14 mouse cellular contexts compared by ENCODE assay signal in the genomic region with DNA sequence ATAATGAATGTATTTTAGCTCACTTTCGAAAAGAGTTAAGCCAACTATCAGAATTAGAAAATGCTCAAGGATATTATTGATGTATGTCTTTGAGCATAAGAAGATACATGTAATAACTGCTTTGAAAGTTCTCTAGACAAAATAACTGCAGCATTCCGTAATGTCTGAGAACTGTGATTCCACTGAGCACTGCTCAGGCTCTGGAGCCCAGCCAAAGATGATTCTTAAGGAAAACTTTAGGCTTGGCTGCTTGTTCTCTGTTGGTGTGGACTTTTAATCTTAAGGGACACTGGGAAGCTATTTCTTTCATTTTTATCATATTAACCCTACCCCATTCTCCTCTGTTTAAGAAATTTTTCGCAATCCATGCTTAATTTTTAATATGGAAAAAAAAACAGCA. TPM values are rescaled to one million over a fixed set of nuclear protein-coding genes. Genes with fewer than 3 reads are reported as not detected.
DNase-seq lines count a peak whose midpoint lies in the region; ATAC-seq and TF ChIP-seq lines count a peak whose summit lies in the region.
"Had no signal": no experiment of that assay in that cellular context is flagged by ENCODE, and none has a peak within 500 bp of the region (broad histone marks: within the 10 kb centered on the region; RNA-seq: fewer than 3 reads in every experiment).

No protein-coding gene starts in this region.

- no peak for ATAC-seq in embryonic facial prominence, embryonic 14.5 days (ENCODE audit: low read depth)
- ATAC-seq in kidney, postnatal 0 days (replicated peaks; ENCODE audit: low FRiP score, low read depth) = no peak
- ATAC-seq in kidney, embryonic 14.5 days (ENCODE audit: low FRiP score, low TSS enrichment) = no peak
- 0 out of 2 replicates have a peak, but pooled peaks have one; percentile 40 for ATAC-seq in stomach, embryonic 16.5 days (ENCODE audit: insufficient read depth, low FRiP score)
- no peak for ATAC-seq in stomach, postnatal 0 days (ENCODE audit: low FRiP score, low TSS enrichment)

- H3K36me3 ChIP-seq in embryonic facial prominence, embryonic 14.5 days (ENCODE audit: control insufficient read depth, insufficient read depth, low read length) = no peaks in the 10 kb centered on the region
- H3K36me3 ChIP-seq in embryonic facial prominence, embryonic 10.5 days (replicated peaks) = no peaks in the 10 kb centered on the region
- H3K36me3 ChIP-seq in kidney, postnatal 0 days (ENCODE audit: insufficient read depth, low read length) = no peaks in the 10 kb centered on the region
- H3K36me3 ChIP-seq in kidney, embryonic 14.5 days (ENCODE audit: control insufficient read depth, insufficient read depth, low read length) = no peaks in the 10 kb centered on the region
- no peaks in the 10 kb centered on the region for H3K36me3 ChIP-seq in stomach, embryonic 16.5 days (ENCODE audit: control insufficient read depth, insufficient read depth, low read length)
- H3K36me3 ChIP-seq in stomach, postnatal 0 days (ENCODE audit: control insufficient read depth, insufficient read depth, low read length) = no peaks in the 10 kb centered on the region

- H3K4me2 ChIP-seq in embryonic facial prominence, embryonic 14.5 days (ENCODE audit: low read depth, low read length) = no peak overlapping the region
- H3K4me2 ChIP-seq in kidney, postnatal 0 days (ENCODE audit: low read length) = no peak overlapping the region
- H3K4me2 ChIP-seq in kidney, embryonic 14.5 days (replicated peaks; ENCODE audit: low read depth, low read length) = no peak overlapping the region
- H3K4me2 ChIP-seq in stomach, embryonic 16.5 days (ENCODE audit: low read depth, low read length) = no peak overlapping the region
- no peak overlapping the region for H3K4me2 ChIP-seq in stomach, postnatal 0 days (replicated peaks; ENCODE audit: low read depth)

- no peak for TF ChIP-seq EP300 in stomach, postnatal 0 days (optimal IDR thresholded peaks at IDR 0.05)

- H3K9me3 ChIP-seq in embryonic facial prominence, embryonic 14.5 days (ENCODE audit: control insufficient read depth, low read length) = no peaks in the 10 kb centered on the region
- H3K9me3 ChIP-seq in embryonic facial prominence, embryonic 10.5 days = no peaks in the 10 kb centered on the region
- no peaks in the 10 kb centered on the region for H3K9me3 ChIP-seq in kidney, postnatal 0 days (replicated peaks; ENCODE audit: low read length)
- H3K9me3 ChIP-seq in kidney, embryonic 14.5 days (ENCODE audit: control insufficient read depth, low read length) = no peaks in the 10 kb centered on the region
- H3K9me3 ChIP-seq in stomach, embryonic 16.5 days (replicated peaks; ENCODE audit: control insufficient read depth, low read length) = no peaks in the 10 kb centered on the region
- no peaks in the 10 kb centered on the region for H3K9me3 ChIP-seq in stomach, postnatal 0 days (ENCODE audit: control insufficient read depth, low read length)

- H3K27me3 ChIP-seq in embryonic facial prominence, embryonic 14.5 days (replicated peaks; ENCODE audit: control insufficient read depth, insufficient read depth, low read length) = no peaks in the 10 kb centered on the region
- H3K27me3 ChIP-seq in embryonic facial prominence, embryonic 10.5 days (replicated peaks; ENCODE audit: low read depth, poor library complexity, severe bottlenecking) = no peaks in the 10 kb centered on the region
- no peaks in the 10 kb centered on the region for H3K27me3 ChIP-seq in kidney, postnatal 0 days (ENCODE audit: insufficient read depth, low read length)
- no peaks in the 10 kb centered on the region for H3K27me3 ChIP-seq in kidney, embryonic 14.5 days (ENCODE audit: control insufficient read depth, insufficient read depth, low read length)
- no peaks in the 10 kb centered on the region for H3K27me3 ChIP-seq in stomach, embryonic 16.5 days (ENCODE audit: control insufficient read depth, insufficient read depth, low read length)
- H3K27me3 ChIP-seq in stomach, postnatal 0 days (ENCODE audit: control insufficient read depth, insufficient read depth, low read length) = no peaks in the 10 kb centered on the region

- H3K27ac ChIP-seq in embryonic facial prominence, embryonic 14.5 days (replicated peaks; ENCODE audit: low read depth, low read length) = no peak overlapping the region
- H3K27ac ChIP-seq in embryonic facial prominence, embryonic 10.5 days (replicated peaks) = no peak overlapping the region
- H3K27ac ChIP-seq in kidney, postnatal 0 days = no peak overlapping the region
- H3K27ac ChIP-seq in kidney, embryonic 14.5 days (ENCODE audit: low read depth, low read length) = no peak overlapping the region
- H3K27ac ChIP-seq in stomach, embryonic 16.5 days (ENCODE audit: low read length) = no peak overlapping the region
- H3K27ac ChIP-seq in stomach, postnatal 0 days (replicated peaks) = no peak overlapping the region
- H3K27ac ChIP-seq: layer of hippocampus, adult 2 months; liver, embryonic 14.5 days had no signal

- TF ChIP-seq CTCF in kidney, postnatal 0 days (IDR thresholded peaks at IDR 0.05; ENCODE audit: low read depth) = no peak
- TF ChIP-seq CTCF in stomach, postnatal 0 days (IDR thresholded peaks at IDR 0.05; ENCODE audit: low read depth) = no peak

- no peak overlapping the region for H3K9ac ChIP-seq in embryonic facial prominence, embryonic 14.5 days (ENCODE audit: low read depth, low read length)
- no peak overlapping the region for H3K9ac ChIP-seq in kidney, postnatal 0 days (ENCODE audit: low read depth, low read length)
- no peak overlapping the region for H3K9ac ChIP-seq in kidney, embryonic 14.5 days (ENCODE audit: low read depth, low read length)
- H3K9ac ChIP-seq in stomach, embryonic 16.5 days (ENCODE audit: low read length) = no peak overlapping the region
- H3K9ac ChIP-seq in stomach, postnatal 0 days (ENCODE audit: low read length) = no peak overlapping the region
- H3K9ac ChIP-seq: liver, embryonic 14.5 days had no signal

- 0 out of 2 replicates have a peak, but pooled peaks cover 2% of the 10 kb centered on the region for H3K4me1 ChIP-seq in embryonic facial prominence, embryonic 14.5 days (ENCODE audit: control insufficient read depth, insufficient read depth, low read length)
- H3K4me1 ChIP-seq in embryonic facial prominence, embryonic 10.5 days = no peaks in the 10 kb centered on the region
- H3K4me1 ChIP-seq in kidney, postnatal 0 days (replicated peaks; ENCODE audit: insufficient read depth, low read length) = no peaks in the 10 kb centered on the region
- no peaks in the 10 kb centered on the region for H3K4me1 ChIP-seq in kidney, embryonic 14.5 days (ENCODE audit: control insufficient read depth, insufficient read depth, low read length)
- H3K4me1 ChIP-seq in stomach, embryonic 16.5 days (ENCODE audit: control insufficient read depth, insufficient read depth, low read length) = no peaks in the 10 kb centered on the region
- H3K4me1 ChIP-seq in stomach, postnatal 0 days (replicated peaks; ENCODE audit: control insufficient read depth, insufficient read depth) = no peaks in the 10 kb centered on the region

- no peak overlapping the region for H3K4me3 ChIP-seq in embryonic facial prominence, embryonic 14.5 days (ENCODE audit: low read depth, low read length)
- H3K4me3 ChIP-seq in embryonic facial prominence, embryonic 10.5 days = no peak overlapping the region
- no peak overlapping the region for H3K4me3 ChIP-seq in kidney, postnatal 0 days (replicated peaks; ENCODE audit: low read depth, low read length)
- no peak overlapping the region for H3K4me3 ChIP-seq in kidney, embryonic 14.5 days (ENCODE audit: low read length)
- no peak overlapping the region for H3K4me3 ChIP-seq in stomach, embryonic 16.5 days (replicated peaks; ENCODE audit: low read length)
- no peak overlapping the region for H3K4me3 ChIP-seq in stomach, postnatal 0 days (ENCODE audit: low read depth, low read length)
- H3K4me3 ChIP-seq: layer of hippocampus, adult 2 months; myocyte had no signal

- peak; percentile 90 for DNase-seq in embryonic facial prominence, embryonic 14.5 days (ENCODE audit: low spot score)
- DNase-seq in embryonic facial prominence, embryonic 10.5 days (ENCODE audit: low spot score) = no peak
- DNase-seq in kidney, postnatal 0 days (ENCODE audit: low spot score) = peak; percentile 40
- DNase-seq in stomach, postnatal 0 days (ENCODE audit: low spot score) = no peak
- DNase-seq in skeletal muscle tissue, adult 2 months (ENCODE audit: low read depth, low spot score) = peak; percentile 52
- DNase-seq in spleen, adult 18-20 months = no peak
- DNase-seq: adrenal gland, postnatal 36 days; kidney, adult 11 months had no signal

- 54% methylated on average over 3 of the region's 3 CpGs for WGBS in embryonic facial prominence, embryonic 14.5 days
- 88% methylated on average over 3 of the region's 3 CpGs for WGBS in embryonic facial prominence, embryonic 10.5 days
- 71% methylated on average over 3 of the region's 3 CpGs for WGBS in kidney, postnatal 0 days
- WGBS in kidney, embryonic 14.5 days = 80% methylated on average over 3 of the region's 3 CpGs
- WGBS in stomach, embryonic 16.5 days = 61% methylated on average over 3 of the region's 3 CpGs
- 41% methylated on average over 3 of the region's 3 CpGs for WGBS in stomach, postnatal 0 days

RNA-seq across cellular contexts. Expression of gene Tfec, which starts 59.9 kb away (rescaled TPM):
- polyA plus RNA-seq in embryonic facial prominence, embryonic 14.5 days (2014; fragmentation: Nextera tagmentation; extraction: Ambion mirVana) = 1.3 and 1.5 TPM in 2 replicates
- 1.0 and 1.1 TPM in 2 replicates for polyA plus RNA-seq in embryonic facial prominence, embryonic 10.5 days (2016; fragmentation: Nextera tagmentation; extraction: Ambion mirVana)
- 7.2 and 8.7 TPM in 2 replicates for polyA plus RNA-seq in kidney, postnatal 0 days (2015; fragmentation: Nextera tagmentation; extraction: Ambion mirVana)
- 1.9 and 2.0 TPM in 2 replicates for polyA plus RNA-seq in kidney, embryonic 14.5 days (2014; fragmentation: Nextera tagmentation; extraction: Ambion mirVana)
- 6.1 and 10.2 TPM in 2 replicates for polyA plus RNA-seq in stomach, embryonic 16.5 days (2015; fragmentation: Nextera tagmentation; extraction: Ambion mirVana)
- polyA plus RNA-seq in stomach, postnatal 0 days (2015; fragmentation: Nextera tagmentation; extraction: Ambion mirVana) = 0.58 and 0.61 TPM in 2 replicates
- polyA plus RNA-seq: myocyte; testis, adult 2 months had no signal

Comparison
In these comparisons a context has a peak if more than half of its experiments do, and no peak if none do; other contexts are left out.
1. DNase-seq: peak in embryonic facial prominence, embryonic 14.5 days (single experiment), kidney, postnatal 0 days (single experiment) and skeletal muscle tissue, adult 2 months (single experiment); none in embryonic facial prominence, embryonic 10.5 days (single experiment), stomach, postnatal 0 days (single experiment) and spleen, adult 18-20 months (0 of 2).